Mouse (Mus musculus) MEL (cell line): ENCODE results near the gene Gnai1.

Experiments used
- BHLHE40 ChIP-seq: IDR thresholded peaks from 2 replicates; pipeline ENCODE4 v1.6.1; 2012; ENCODE audit warnings: low read depth, mild to moderate bottlenecking, inconsistent platforms, low read length, improper control_type of control experiment, borderline replicate concordance
- CTCF ChIP-seq, 3 experiments: IDR thresholded peaks in 2 of 3; conservative IDR thresholded peaks in 1 of 3; 2 replicates each; pipeline ENCODE4 v1.5.1; 2011 to 2012; ENCODE audit warnings: low read length in 3 of 3, low read depth in 2 of 3, mild to moderate bottlenecking in 2 of 3, improper control_type of control experiment in 1 of 3, inconsistent platforms in 1 of 3, mixed read lengths in 1 of 3, moderate library complexity in 1 of 3; ENCODE audit not compliant: control insufficient read depth in 1 of 3, insufficient read depth in 1 of 3, poor library complexity in 1 of 3, severe bottlenecking in 1 of 3
- EP300 ChIP-seq, 2 experiments: IDR thresholded peaks; 2 replicates each; pipeline ENCODE4 v1.6.1; 2011; ENCODE audit warnings: improper control_type of control experiment in 2 of 2, low read length in 2 of 2, low read depth in 1 of 2, mild to moderate bottlenecking in 1 of 2
- MXI1 ChIP-seq: IDR thresholded peaks from 2 replicates; pipeline ENCODE4 v1.6.1; 2011; ENCODE audit warnings: mild to moderate bottlenecking, low read depth, low read length, improper control_type of control experiment
- MYB ChIP-seq: IDR thresholded peaks from 2 replicates; pipeline ENCODE4 v1.6.1; 2011; ENCODE audit warnings: mild to moderate bottlenecking, low read depth, low read length, improper control_type of control experiment
- MYC ChIP-seq: IDR thresholded peaks from 2 replicates; pipeline ENCODE4 v1.6.1; 2011; ENCODE audit warnings: low read depth, mild to moderate bottlenecking, low read length, improper control_type of control experiment, moderate library complexity
- POLR2A ChIP-seq, 2 experiments: IDR thresholded peaks; 2 replicates each; pipeline ENCODE4 v1.6.1; 2011 to 2012; ENCODE audit warnings: low read length in 2 of 2, mild to moderate bottlenecking in 2 of 2, control low read depth in 1 of 2, improper control_type of control experiment in 1 of 2, low read depth in 1 of 2, moderate library complexity in 1 of 2; ENCODE audit not compliant: control insufficient read depth in 1 of 2, insufficient read depth in 1 of 2, poor library complexity in 1 of 2
- RAD21 ChIP-seq: IDR thresholded peaks from 2 replicates; pipeline ENCODE4 v1.6.1; 2011; ENCODE audit warnings: mild to moderate bottlenecking, low read depth, low read length, improper control_type of control experiment
- TCF12 ChIP-seq: IDR thresholded peaks from 2 replicates; pipeline ENCODE4 v1.6.1; 2014; ENCODE audit warnings: low read depth, mild to moderate bottlenecking, inconsistent platforms, low read length, improper control_type of control experiment, moderate library complexity
- UBTF ChIP-seq: IDR thresholded peaks from 2 replicates; pipeline ENCODE4 v1.6.1; 2012; ENCODE audit warnings: low read depth, mild to moderate bottlenecking, inconsistent platforms, low read length, improper control_type of control experiment, moderate library complexity, borderline replicate concordance; ENCODE audit not compliant: insufficient read depth
- ZC3H11A ChIP-seq: IDR thresholded peaks from 2 replicates; pipeline ENCODE4 v1.6.1; 2012; ENCODE audit warnings: low read depth, mild to moderate bottlenecking, inconsistent platforms, low read length, improper control_type of control experiment
- ZMIZ1 ChIP-seq: IDR thresholded peaks from 2 replicates; pipeline ENCODE4 v1.6.1; 2012; ENCODE audit warnings: low read depth, mild to moderate bottlenecking, inconsistent platforms, low read length, improper control_type of control experiment, moderate library complexity
- ZNF384 ChIP-seq: IDR thresholded peaks from 2 replicates; pipeline ENCODE4 v1.6.1; 2012; ENCODE audit warnings: low read depth, mild to moderate bottlenecking, inconsistent platforms, low read length, improper control_type of control experiment

- TF ChIP-seq POLR2A (IDR thresholded peaks at IDR 0.05; ENCODE audit: control insufficient read depth in 1 of 2, insufficient read depth in 1 of 2, low read depth in 1 of 2, low read length in 2 of 2, poor library complexity in 1 of 2) (no peak), ZNF384 (no peak), ZMIZ1 (no peak), MYB (no peak), BHLHE40 (no peak), MYC (no peak), CTCF (IDR thresholded peaks at IDR 0.05 in 2 of 3, conservative IDR thresholded peaks at IDR 0.05 in 1 of 3; ENCODE audit: control insufficient read depth in 1 of 3, insufficient read depth in 1 of 3, low read depth in 2 of 3, low read length in 3 of 3, poor library complexity in 1 of 3, severe bottlenecking in 1 of 3) (no peak), EP300 (IDR thresholded peaks at IDR 0.05; ENCODE audit: low read depth in 1 of 2, low read length in 2 of 2) (no peak), RAD21 (no peak), ZC3H11A (no peak), TCF12 (no peak), UBTF (no peak), MXI1 (no peak)
These were observed 29.4 kb downstream of the Gnai1 start for GRCm38 (mm10) chr5:18330726-18331125.
